Mouse (Mus musculus): ENCODE measurements around the gene Acss1.
A peak's percentile ranks its signal among the peaks of the same experiment; 100 is the strongest.

The Acss1 gene

DNA sequence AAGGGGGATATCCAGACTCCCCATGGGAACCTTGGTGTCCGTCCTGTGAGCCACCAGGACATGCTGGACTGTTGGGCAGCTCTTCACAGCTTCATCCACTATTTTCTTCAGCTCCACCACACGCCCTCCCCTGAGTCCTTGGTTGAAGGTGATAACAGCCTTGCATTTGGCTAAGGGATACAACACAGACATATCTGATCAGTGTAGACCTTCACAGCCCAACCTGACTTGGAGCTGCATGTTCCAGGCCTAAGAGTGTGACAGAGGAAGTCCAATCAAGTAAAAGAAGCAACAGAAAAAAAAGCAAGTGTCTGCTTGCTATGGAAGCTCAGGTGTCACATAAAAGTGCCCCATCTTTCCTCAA lies 29.9 kb downstream of the Acss1 start:
- no peak for DNase-seq (ENCODE audit: low spot score in 2 of 2)

GRCm38 (mm10) chr2:150637702-150638369 lies 30.5 kb downstream of the Acss1 start:
- DNase-seq (ENCODE audit: low spot score in 2 of 2): no peak

- no peak for DNase-seq (ENCODE audit: low spot score in 2 of 2)
These were observed 32.3 kb downstream of the Acss1 start for GRCm38 (mm10) chr2:150635877-150636446.

DNA sequence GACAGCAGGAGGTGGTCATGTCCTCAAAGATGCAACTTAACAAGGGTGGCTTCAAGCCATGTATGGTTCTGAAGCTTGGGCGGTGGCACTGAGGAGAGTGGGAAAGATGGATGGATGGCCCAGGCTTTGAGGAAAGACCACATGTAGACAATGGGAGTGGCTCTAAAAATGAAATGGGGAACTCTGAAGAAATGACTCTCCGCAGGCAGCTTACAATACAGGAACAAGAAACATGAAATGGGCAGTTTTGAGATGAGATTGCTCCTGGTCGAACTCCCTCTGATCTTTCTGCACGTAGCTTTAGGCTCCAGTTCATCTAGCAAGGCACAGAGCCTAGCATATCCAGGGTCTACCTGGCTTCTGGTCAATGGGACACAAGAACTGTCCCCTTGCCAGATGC lies 39.0 kb downstream of the Acss1 start:
- no peak for DNase-seq (ENCODE audit: low spot score in 2 of 2)

- no peak for DNase-seq (ENCODE audit: low spot score in 2 of 2)
These were observed 41.2 kb downstream of the Acss1 start for GRCm38 (mm10) chr2:150627140-150627539.

DNA sequence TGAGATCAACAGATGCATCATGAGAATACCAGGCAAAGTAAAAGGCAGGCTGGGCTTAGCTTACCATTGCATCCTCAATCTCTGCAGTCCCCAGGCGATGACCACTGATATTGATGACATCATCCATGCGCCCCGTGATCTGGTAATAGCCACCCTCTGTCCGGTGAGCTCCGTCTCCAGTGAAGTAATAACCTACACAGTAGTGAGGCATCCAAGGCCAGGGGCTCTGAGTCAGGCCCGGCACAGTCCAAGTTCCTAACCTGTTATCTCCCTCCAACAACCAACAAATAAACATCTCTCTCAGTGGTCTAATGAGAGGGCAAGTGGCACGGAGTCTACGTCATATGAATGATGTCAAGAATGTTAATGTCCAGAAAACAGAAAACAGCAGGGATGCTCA lies 43.4 kb downstream of the Acss1 start:
- DNase-seq (ENCODE audit: low spot score in 2 of 2): no peak

GRCm38 (mm10) chr2:150623957-150624356 lies 44.3 kb downstream of the Acss1 start:
- no peak for DNase-seq (ENCODE audit: low spot score in 2 of 2)

- no peak for DNase-seq (ENCODE audit: low spot score in 2 of 2)
These were observed 46.6 kb downstream of the Acss1 start for GRCm38 (mm10) chr2:150621698-150622097.

DNA sequence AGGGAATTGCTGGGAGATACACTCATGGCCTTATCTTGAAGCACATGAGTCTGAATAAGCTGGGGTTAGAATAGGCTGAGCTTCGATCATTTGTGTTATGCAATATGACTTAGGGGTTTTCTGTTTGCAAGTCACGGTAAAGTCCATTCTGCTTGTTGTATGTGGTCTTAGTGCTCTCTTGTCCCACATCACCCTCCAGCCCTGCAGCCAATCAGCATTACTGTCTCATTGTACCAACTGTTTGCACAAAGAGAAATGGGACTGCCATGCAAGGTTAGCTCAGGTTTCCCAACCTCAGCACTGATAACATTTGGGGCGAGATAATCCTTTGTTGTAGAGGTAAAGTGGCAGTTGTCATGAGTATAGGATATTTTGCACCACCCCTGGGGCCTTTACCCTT lies 58.2 kb downstream of the Acss1 start:
- DNase-seq (ENCODE audit: low spot score in 2 of 2): no peak

GRCm38 (mm10) chr2:150608872-150609560 lies 59.3 kb downstream of the Acss1 start:
- DNase-seq (ENCODE audit: low spot score in 2 of 2): peak; percentile 7 to 26

DNA sequence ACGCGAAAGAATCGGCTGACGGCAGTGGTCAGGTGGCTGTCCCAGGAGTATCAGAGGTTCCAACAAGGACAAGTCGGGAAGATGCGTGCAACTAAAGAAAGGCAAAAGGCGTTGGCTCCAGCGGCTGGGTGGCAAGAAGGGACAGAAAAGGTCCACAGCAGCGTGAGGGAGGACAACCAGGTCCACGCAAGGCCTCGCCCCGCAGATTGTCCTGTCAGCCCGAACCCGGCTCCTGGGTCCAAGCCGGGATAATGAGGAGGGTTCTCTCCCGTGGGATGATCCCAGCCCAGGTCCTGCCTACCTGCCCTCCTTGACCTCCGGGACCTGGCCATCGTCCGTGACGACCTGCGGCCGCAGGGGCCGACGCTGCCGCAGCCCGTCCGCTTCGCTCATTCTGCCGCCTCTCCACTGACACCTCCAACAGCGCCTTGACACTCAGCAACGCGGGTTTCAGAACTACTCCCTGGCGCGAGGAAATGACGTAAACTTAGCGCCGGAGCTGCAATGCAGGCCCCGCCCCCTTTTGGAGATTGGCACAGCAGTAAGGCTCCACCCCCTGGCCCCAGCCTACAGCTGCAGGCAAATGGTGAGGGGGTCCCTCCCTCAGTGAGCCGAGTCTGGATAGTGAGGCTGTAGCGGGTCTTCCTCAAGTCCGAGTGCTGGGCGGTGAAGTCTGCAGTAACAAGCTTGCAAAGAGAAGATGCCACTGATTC lies 60.1 kb downstream of the Acss1 start, which contains the start of gene Apmap:
Gene Apmap, minus strand, starts transcription at position 481 of the 713 bp plus-strand sequence.
- DNase-seq (ENCODE audit: low spot score in 2 of 2): peak; percentile 92 to 93

DNA sequence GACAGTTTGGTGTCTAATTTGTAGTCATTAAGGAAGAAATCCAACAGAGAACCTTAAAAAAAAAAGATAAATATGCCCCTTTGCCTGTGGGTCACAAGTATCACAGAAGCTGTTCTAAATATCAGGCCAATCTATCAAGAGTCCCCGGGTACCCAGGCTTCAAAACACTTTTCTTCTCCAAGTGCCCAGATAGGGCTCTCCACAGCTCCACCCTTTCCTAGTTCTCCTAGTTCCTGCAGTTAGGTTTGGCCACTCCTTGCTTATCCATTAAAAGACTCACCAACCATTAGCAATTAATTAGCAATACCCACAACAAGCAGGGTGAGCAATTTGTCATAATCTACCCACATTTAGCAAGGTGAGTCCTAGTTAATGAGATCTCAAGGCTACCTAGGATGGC lies 61.2 kb downstream of the Acss1 start:
- no peak for DNase-seq (ENCODE audit: low spot score in 2 of 2)

DNA sequence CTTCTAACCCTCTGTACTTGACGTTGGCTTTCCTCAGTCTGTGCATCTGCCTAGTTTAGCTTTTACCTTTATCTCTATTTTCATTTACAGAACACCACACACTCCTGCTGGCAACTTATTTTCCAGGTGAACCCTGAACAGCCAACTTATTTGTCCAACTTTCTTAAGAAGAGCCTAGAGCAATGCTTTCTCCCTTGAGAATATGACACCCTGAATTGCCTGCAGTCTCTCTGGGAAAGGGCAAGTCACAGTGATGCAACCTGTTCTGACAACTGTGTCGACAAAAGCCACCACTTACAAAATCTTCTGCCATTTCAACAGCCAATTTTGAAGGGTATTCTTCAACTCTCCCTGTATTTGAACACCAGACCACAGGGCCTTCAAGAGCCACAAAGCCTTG lies 63.5 kb downstream of the Acss1 start:
- DNase-seq (ENCODE audit: low spot score in 2 of 2): no peak

DNA sequence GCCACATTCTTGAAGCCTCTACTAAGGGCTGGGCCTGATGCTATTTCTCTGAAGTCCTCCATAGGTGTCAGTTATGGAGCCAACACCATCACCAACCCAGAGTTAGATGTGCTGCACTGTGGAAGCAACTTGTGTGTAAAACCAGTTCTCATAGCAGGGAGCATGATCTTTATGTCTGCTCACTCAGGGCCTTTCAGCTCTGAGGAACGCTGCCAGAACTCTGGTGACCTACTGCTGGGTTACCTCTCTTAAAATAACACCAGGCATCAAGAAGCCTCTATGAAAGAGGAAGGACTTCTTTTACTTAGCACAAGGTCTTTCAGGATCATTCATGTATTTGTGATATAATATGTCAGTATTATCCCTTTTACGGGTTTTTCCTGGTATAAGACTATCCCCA lies 66.1 kb downstream of the Acss1 start:
- no peak for DNase-seq (ENCODE audit: low spot score in 2 of 2)

- DNase-seq (ENCODE audit: low spot score in 2 of 2): no peak
These were observed 68.0 kb downstream of the Acss1 start for GRCm38 (mm10) chr2:150600263-150600662.

DNA sequence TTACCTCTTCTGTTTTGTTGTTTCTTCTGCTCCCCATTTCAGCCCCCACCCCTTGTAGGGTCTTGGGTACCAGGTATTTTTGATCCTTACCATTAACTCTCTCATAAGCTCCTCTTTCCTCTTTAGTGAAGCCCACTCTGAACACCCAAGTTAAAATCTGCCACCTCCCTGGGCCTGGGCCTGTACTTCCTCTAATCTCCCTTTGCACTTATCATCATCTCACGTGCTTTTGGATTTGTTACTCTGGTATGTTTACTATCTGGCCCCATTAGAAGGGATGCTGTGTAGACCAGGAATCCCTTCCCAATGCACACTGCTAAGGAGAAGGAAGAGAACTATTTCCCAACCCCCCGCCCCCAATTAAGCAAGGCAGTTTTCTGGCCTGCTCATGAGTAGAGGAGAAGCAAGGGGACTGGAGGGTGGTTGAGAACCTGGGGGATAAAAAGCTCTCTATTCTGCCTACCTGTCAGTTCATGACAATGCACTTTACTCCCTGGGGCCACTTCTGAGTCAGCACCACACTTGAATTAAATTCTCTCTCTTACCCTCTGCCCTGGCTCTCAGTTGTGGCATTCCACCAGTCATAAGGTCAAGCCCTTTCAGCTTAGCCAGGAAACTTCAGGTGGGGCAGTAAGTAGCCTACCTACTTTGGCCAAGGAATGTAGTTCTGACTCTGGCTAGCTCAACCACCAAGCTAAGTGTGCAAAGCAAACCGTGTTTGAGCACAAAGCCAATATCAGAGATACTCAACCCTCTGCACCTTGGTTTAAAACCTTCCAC lies 72.7 kb downstream of the Acss1 start:
- DNase-seq (ENCODE audit: low spot score in 2 of 2): no peak

GRCm38 (mm10) chr2:150589076-150589475 lies 79.2 kb downstream of the Acss1 start:
- DNase-seq (ENCODE audit: low spot score in 2 of 2): no peak

DNA sequence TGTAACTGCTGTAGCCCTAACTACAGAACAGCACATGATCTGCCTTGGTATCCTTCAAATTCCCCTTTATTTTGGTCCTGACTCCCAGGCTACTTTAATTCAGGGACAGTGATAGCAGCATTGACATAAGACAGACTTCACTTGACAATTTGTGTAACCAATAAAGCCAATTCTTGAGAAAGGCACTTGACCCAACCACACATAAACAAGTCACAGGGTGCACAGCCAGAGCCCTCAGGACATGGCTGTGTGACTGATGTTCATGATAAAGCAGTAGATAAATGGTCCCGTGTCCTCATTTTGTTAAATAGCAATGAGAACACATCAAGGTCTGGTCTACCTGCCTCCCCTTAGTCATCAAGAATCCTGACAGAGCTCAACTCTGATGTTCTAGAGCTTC lies 88.7 kb downstream of the Acss1 start:
- no peak for DNase-seq (ENCODE audit: low spot score in 2 of 2)

GRCm38 (mm10) chr2:150578603-150579002 lies 89.7 kb downstream of the Acss1 start:
- DNase-seq (ENCODE audit: low spot score in 2 of 2): no peak

DNA sequence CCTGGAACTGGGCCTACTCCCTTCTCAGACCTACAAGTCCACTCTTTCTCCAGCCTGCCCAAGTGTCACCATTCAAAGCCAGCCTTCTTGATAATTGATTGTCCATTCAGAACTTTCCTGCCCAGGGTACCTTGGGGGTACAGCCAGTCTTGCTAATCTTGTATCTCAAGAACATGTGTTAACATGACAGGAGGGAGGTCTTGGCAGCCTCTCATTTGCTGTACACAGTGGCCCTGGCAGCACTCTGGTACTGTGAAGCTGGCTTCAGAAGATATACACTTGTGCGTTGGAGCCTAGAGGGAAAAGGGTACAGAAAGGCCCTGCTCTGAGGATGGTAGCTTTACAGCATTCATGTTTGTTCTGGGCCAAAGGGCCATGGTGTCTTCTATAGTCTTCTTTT lies 92.0 kb downstream of the Acss1 start:
- DNase-seq (ENCODE audit: low spot score in 2 of 2): no peak

GRCm38 (mm10) chr2:150572463-150572862 lies 95.8 kb downstream of the Acss1 start:
- DNase-seq (ENCODE audit: low spot score in 2 of 2): no peak

- DNase-seq (ENCODE audit: low spot score in 2 of 2): no peak
These were observed 97.5 kb downstream of the Acss1 start for GRCm38 (mm10) chr2:150570761-150571160.
